Mouse (Mus musculus): ENCODE results near the gene Mrpl3. TPM values are rescaled to one million over a fixed set of nuclear protein-coding genes. Genes with fewer than 3 reads are reported as not detected.

The Mrpl3 gene
- polyA plus RNA-seq, 1 experiment from 2014 or later, result 127 TPM

- Histone ChIP-seq H3K4me2 (replicated peaks; ENCODE audit: low read depth, low read length) (no peak overlapping the region), H3K4me1 (ENCODE audit: control insufficient read depth, insufficient read depth, low read length) (no peaks in the 10 kb centered on the region), H3K27me3 (ENCODE audit: control insufficient read depth, insufficient read depth, low read length) (no peaks in the 10 kb centered on the region), H3K9ac (ENCODE audit: low read depth, low read length) (no peak overlapping the region), H3K4me3 (ENCODE audit: low read length) (no peak overlapping the region), H3K36me3 (ENCODE audit: control insufficient read depth, insufficient read depth, low read length) (peaks cover under 1% of the 10 kb centered on the region; the same call in 1 of the 2 replicates), H3K9me3 (ENCODE audit: control insufficient read depth, low read length) (no peaks in the 10 kb centered on the region), H3K27ac (ENCODE audit: low read depth, low read length) (no peak overlapping the region)
- 46% methylated on average over 2 of the region's 2 CpGs for WGBS
- no peak for ATAC-seq (ENCODE audit: low FRiP score, low TSS enrichment)
These were observed 3.4 kb upstream of the Mrpl3 start for GRCm38 (mm10) chr9:105049636-105050035.

GRCm38 (mm10) chr9:105050257-105050656 lies 2.8 kb upstream of the Mrpl3 start:
- H3K36me3 ChIP-seq (ENCODE audit: control insufficient read depth, insufficient read depth, low read length), result peaks cover 5% of the 10 kb centered on the region; the same call in 1 of the 2 replicates
- H3K27ac ChIP-seq (ENCODE audit: low read depth, low read length), result no peak overlapping the region
- H3K9ac ChIP-seq (ENCODE audit: low read depth, low read length), result no peak overlapping the region
- no peaks in the 10 kb centered on the region for H3K27me3 ChIP-seq (ENCODE audit: control insufficient read depth, insufficient read depth, low read length)
- H3K4me3 ChIP-seq (ENCODE audit: low read length), result no peak overlapping the region
- ATAC-seq (ENCODE audit: low FRiP score, low TSS enrichment), result no peak
- H3K9me3 ChIP-seq (ENCODE audit: control insufficient read depth, low read length), result no peaks in the 10 kb centered on the region
- WGBS, result 67% methylated on average over 2 of the region's 2 CpGs
- H3K4me1 ChIP-seq (ENCODE audit: control insufficient read depth, insufficient read depth, low read length), result no peaks in the 10 kb centered on the region
- H3K4me2 ChIP-seq (replicated peaks; ENCODE audit: low read depth, low read length), result no peak overlapping the region

GRCm38 (mm10) chr9:105053812-105054211 lies 773 bp downstream of the Mrpl3 start:
- Histone ChIP-seq H3K4me3 (ENCODE audit: low read length) (peak overlapping the region; percentile 99), H3K9me3 (ENCODE audit: control insufficient read depth, low read length) (no peaks in the 10 kb centered on the region), H3K27me3 (ENCODE audit: control insufficient read depth, insufficient read depth, low read length) (no peaks in the 10 kb centered on the region), H3K27ac (ENCODE audit: low read depth, low read length) (no peak overlapping the region), H3K36me3 (ENCODE audit: control insufficient read depth, insufficient read depth, low read length) (peaks cover 39% of the 10 kb centered on the region), H3K4me2 (replicated peaks; ENCODE audit: low read depth, low read length) (peak overlapping the region; percentile 62), H3K9ac (ENCODE audit: low read depth, low read length) (peak overlapping the region; percentile 96), H3K4me1 (ENCODE audit: control insufficient read depth, insufficient read depth, low read length) (no peaks in the 10 kb centered on the region)
- ATAC-seq (ENCODE audit: low FRiP score, low TSS enrichment), result no peak
- WGBS, result 49% methylated on average over 4 of the region's 4 CpGs

- Histone ChIP-seq H3K36me3 (ENCODE audit: control insufficient read depth, insufficient read depth, low read length) (peaks cover 60% of the 10 kb centered on the region), H3K4me2 (replicated peaks; ENCODE audit: low read depth, low read length) (no peak overlapping the region), H3K4me3 (ENCODE audit: low read length) (no peak overlapping the region), H3K9me3 (ENCODE audit: control insufficient read depth, low read length) (no peaks in the 10 kb centered on the region), H3K9ac (ENCODE audit: low read depth, low read length) (no peak overlapping the region), H3K27me3 (ENCODE audit: control insufficient read depth, insufficient read depth, low read length) (no peaks in the 10 kb centered on the region), H3K4me1 (ENCODE audit: control insufficient read depth, insufficient read depth, low read length) (no peaks in the 10 kb centered on the region), H3K27ac (ENCODE audit: low read depth, low read length) (no peak overlapping the region)
- no peak for ATAC-seq (ENCODE audit: low FRiP score, low TSS enrichment)
- 88% methylated on average over 10 of the region's 10 CpGs for WGBS
These were observed 16.1 kb downstream of the Mrpl3 start for GRCm38 (mm10) chr9:105069106-105069505.

- Histone ChIP-seq H3K4me1 (ENCODE audit: control insufficient read depth, insufficient read depth, low read length) (no peaks in the 10 kb centered on the region), H3K9ac (ENCODE audit: low read depth, low read length) (no peak overlapping the region), H3K36me3 (ENCODE audit: control insufficient read depth, insufficient read depth, low read length) (peaks cover 70% of the 10 kb centered on the region), H3K9me3 (ENCODE audit: control insufficient read depth, low read length) (no peaks in the 10 kb centered on the region), H3K27me3 (ENCODE audit: control insufficient read depth, insufficient read depth, low read length) (no peaks in the 10 kb centered on the region), H3K4me2 (replicated peaks; ENCODE audit: low read depth, low read length) (no peak overlapping the region), H3K27ac (ENCODE audit: low read depth, low read length) (no peak overlapping the region), H3K4me3 (ENCODE audit: low read length) (no peak overlapping the region)
- WGBS, result 84% methylated on average over 4 of the region's 4 CpGs
- ATAC-seq (ENCODE audit: low FRiP score, low TSS enrichment), result no peak
These were observed 20.1 kb downstream of the Mrpl3 start for GRCm38 (mm10) chr9:105072991-105073748.

GRCm38 (mm10) chr9:105074851-105075250 lies 21.8 kb downstream of the Mrpl3 start:
- H3K4me1 ChIP-seq (ENCODE audit: control insufficient read depth, insufficient read depth, low read length), result no peaks in the 10 kb centered on the region
- no peak overlapping the region for H3K27ac ChIP-seq (ENCODE audit: low read depth, low read length)
- no peak overlapping the region for H3K4me2 ChIP-seq (replicated peaks; ENCODE audit: low read depth, low read length)
- H3K36me3 ChIP-seq (ENCODE audit: control insufficient read depth, insufficient read depth, low read length), result peaks cover 67% of the 10 kb centered on the region
- ATAC-seq (ENCODE audit: low FRiP score, low TSS enrichment), result no peak
- H3K9ac ChIP-seq (ENCODE audit: low read depth, low read length), result no peak overlapping the region
- no peak overlapping the region for H3K4me3 ChIP-seq (ENCODE audit: low read length)
- H3K9me3 ChIP-seq (ENCODE audit: control insufficient read depth, low read length), result no peaks in the 10 kb centered on the region
- H3K27me3 ChIP-seq (ENCODE audit: control insufficient read depth, insufficient read depth, low read length), result no peaks in the 10 kb centered on the region
- WGBS, result 94% methylated on average over 8 of the region's 8 CpGs

- Histone ChIP-seq H3K4me3 (ENCODE audit: low read length) (no peak overlapping the region), H3K4me2 (replicated peaks; ENCODE audit: low read depth, low read length) (no peak overlapping the region), H3K27ac (ENCODE audit: low read depth, low read length) (no peak overlapping the region), H3K27me3 (ENCODE audit: control insufficient read depth, insufficient read depth, low read length) (no peaks in the 10 kb centered on the region), H3K36me3 (ENCODE audit: control insufficient read depth, insufficient read depth, low read length) (peaks cover 51% of the 10 kb centered on the region), H3K4me1 (ENCODE audit: control insufficient read depth, insufficient read depth, low read length) (no peaks in the 10 kb centered on the region), H3K9ac (ENCODE audit: low read depth, low read length) (no peak overlapping the region), H3K9me3 (ENCODE audit: control insufficient read depth, low read length) (no peaks in the 10 kb centered on the region)
- no peak for ATAC-seq (ENCODE audit: low FRiP score, low TSS enrichment)
- WGBS, result 95% methylated on average over 13 of the region's 13 CpGs
These were observed 23.9 kb downstream of the Mrpl3 start for GRCm38 (mm10) chr9:105076756-105077424.

- no peak overlapping the region for H3K27ac ChIP-seq (ENCODE audit: low read depth, low read length)
- H3K4me1 ChIP-seq (ENCODE audit: control insufficient read depth, insufficient read depth, low read length), result no peaks in the 10 kb centered on the region
- no peak overlapping the region for H3K4me3 ChIP-seq (ENCODE audit: low read length)
- WGBS, result 89% methylated on average over 4 of the region's 4 CpGs
- no peak overlapping the region for H3K4me2 ChIP-seq (replicated peaks; ENCODE audit: low read depth, low read length)
- H3K36me3 ChIP-seq (ENCODE audit: control insufficient read depth, insufficient read depth, low read length), result peaks cover 37% of the 10 kb centered on the region
- ATAC-seq (ENCODE audit: low FRiP score, low TSS enrichment), result no peak
- H3K9me3 ChIP-seq (ENCODE audit: control insufficient read depth, low read length), result no peaks in the 10 kb centered on the region
- no peak overlapping the region for H3K9ac ChIP-seq (ENCODE audit: low read depth, low read length)
- H3K27me3 ChIP-seq (ENCODE audit: control insufficient read depth, insufficient read depth, low read length), result no peaks in the 10 kb centered on the region
These were observed 25.4 kb downstream of the Mrpl3 start for GRCm38 (mm10) chr9:105078460-105078859.

GRCm38 (mm10) chr9:105080246-105080645 lies 27.2 kb downstream of the Mrpl3 start:
- H3K4me2 ChIP-seq (replicated peaks; ENCODE audit: low read depth, low read length), result no peak overlapping the region
- no peak for ATAC-seq (ENCODE audit: low FRiP score, low TSS enrichment)
- H3K4me1 ChIP-seq (ENCODE audit: control insufficient read depth, insufficient read depth, low read length), result no peaks in the 10 kb centered on the region
- no peak overlapping the region for H3K27ac ChIP-seq (ENCODE audit: low read depth, low read length)
- WGBS, result 89% methylated on average over 3 of the region's 3 CpGs
- H3K9ac ChIP-seq (ENCODE audit: low read depth, low read length), result no peak overlapping the region
- no peak overlapping the region for H3K4me3 ChIP-seq (ENCODE audit: low read length)
- H3K27me3 ChIP-seq (ENCODE audit: control insufficient read depth, insufficient read depth, low read length), result no peaks in the 10 kb centered on the region
- peaks cover 22% of the 10 kb centered on the region for H3K36me3 ChIP-seq (ENCODE audit: control insufficient read depth, insufficient read depth, low read length)
- no peaks in the 10 kb centered on the region for H3K9me3 ChIP-seq (ENCODE audit: control insufficient read depth, low read length)

Data from kidney, embryonic 14.5 days (tissue).